Mouse (Mus musculus): ENCODE measurements around the gene Stk32c. TPM values are rescaled to one million over a fixed set of nuclear protein-coding genes. Genes with fewer than 3 reads are reported as not detected.
A peak's percentile ranks its signal among the peaks of the same experiment; 100 is the strongest.

Gene Stk32c
- polyA plus RNA-seq, 1 experiment: 5.1 TPM

GRCm38 (mm10) chr7:139251881-139252301 lies 38.8 kb upstream of the Stk32c start:
- Histone ChIP-seq H3K4me1 (ENCODE audit: control insufficient read depth, insufficient read depth, low read length) (peaks cover 21% of the 10 kb centered on the region), H3K27me3 (ENCODE audit: control insufficient read depth, insufficient read depth, low read length) (no peaks in the 10 kb centered on the region), H3K36me3 (ENCODE audit: control insufficient read depth, insufficient read depth, low read length) (no peaks in the 10 kb centered on the region), H3K4me3 (ENCODE audit: control insufficient read depth, low read depth, low read length) (peak overlapping the region; percentile 90), H3K27ac (ENCODE audit: control insufficient read depth, insufficient read depth, low read depth, low read length) (no peak overlapping the region)
- TF ChIP-seq POLR2A (IDR thresholded peaks at IDR 0.05; ENCODE audit: control insufficient read depth, low read depth, low read length) (no peak), CTCF (IDR thresholded peaks at IDR 0.05; ENCODE audit: control insufficient read depth, insufficient read depth, insufficient replicate concordance, low read depth, low read length) (no peak)

- Histone ChIP-seq H3K36me3 (ENCODE audit: control insufficient read depth, insufficient read depth, low read length) (no peaks in the 10 kb centered on the region), H3K4me3 (ENCODE audit: control insufficient read depth, low read depth, low read length) (peak overlapping the region; percentile 90), H3K27me3 (ENCODE audit: control insufficient read depth, insufficient read depth, low read length) (no peaks in the 10 kb centered on the region), H3K27ac (ENCODE audit: control insufficient read depth, insufficient read depth, low read depth, low read length) (peak overlapping the region; percentile 59), H3K4me1 (ENCODE audit: control insufficient read depth, insufficient read depth, low read length) (peaks cover 17% of the 10 kb centered on the region)
- no peak for TF ChIP-seq CTCF (IDR thresholded peaks at IDR 0.05; ENCODE audit: control insufficient read depth, insufficient read depth, insufficient replicate concordance, low read depth, low read length)
- no peak for TF ChIP-seq POLR2A (IDR thresholded peaks at IDR 0.05; ENCODE audit: control insufficient read depth, low read depth, low read length)
Measured at GRCm38 (mm10) chr7:139249406-139250210, 36.5 kb upstream of the Stk32c start.

GRCm38 (mm10) chr7:139248615-139249405 lies 35.7 kb upstream of the Stk32c start:
- TF ChIP-seq CTCF (IDR thresholded peaks at IDR 0.05; ENCODE audit: control insufficient read depth, insufficient read depth, insufficient replicate concordance, low read depth, low read length) (no peak), POLR2A (IDR thresholded peaks at IDR 0.05; ENCODE audit: control insufficient read depth, low read depth, low read length) (no peak)
- peaks cover 17% of the 10 kb centered on the region for H3K4me1 ChIP-seq (ENCODE audit: control insufficient read depth, insufficient read depth, low read length)
- H3K27me3 ChIP-seq (ENCODE audit: control insufficient read depth, insufficient read depth, low read length): no peaks in the 10 kb centered on the region
- no peaks in the 10 kb centered on the region for H3K36me3 ChIP-seq (ENCODE audit: control insufficient read depth, insufficient read depth, low read length)
- H3K4me3 ChIP-seq (ENCODE audit: control insufficient read depth, low read depth, low read length): peak overlapping the region; percentile 90
- peak overlapping the region; percentile 59 for H3K27ac ChIP-seq (ENCODE audit: control insufficient read depth, insufficient read depth, low read depth, low read length)

DNA sequence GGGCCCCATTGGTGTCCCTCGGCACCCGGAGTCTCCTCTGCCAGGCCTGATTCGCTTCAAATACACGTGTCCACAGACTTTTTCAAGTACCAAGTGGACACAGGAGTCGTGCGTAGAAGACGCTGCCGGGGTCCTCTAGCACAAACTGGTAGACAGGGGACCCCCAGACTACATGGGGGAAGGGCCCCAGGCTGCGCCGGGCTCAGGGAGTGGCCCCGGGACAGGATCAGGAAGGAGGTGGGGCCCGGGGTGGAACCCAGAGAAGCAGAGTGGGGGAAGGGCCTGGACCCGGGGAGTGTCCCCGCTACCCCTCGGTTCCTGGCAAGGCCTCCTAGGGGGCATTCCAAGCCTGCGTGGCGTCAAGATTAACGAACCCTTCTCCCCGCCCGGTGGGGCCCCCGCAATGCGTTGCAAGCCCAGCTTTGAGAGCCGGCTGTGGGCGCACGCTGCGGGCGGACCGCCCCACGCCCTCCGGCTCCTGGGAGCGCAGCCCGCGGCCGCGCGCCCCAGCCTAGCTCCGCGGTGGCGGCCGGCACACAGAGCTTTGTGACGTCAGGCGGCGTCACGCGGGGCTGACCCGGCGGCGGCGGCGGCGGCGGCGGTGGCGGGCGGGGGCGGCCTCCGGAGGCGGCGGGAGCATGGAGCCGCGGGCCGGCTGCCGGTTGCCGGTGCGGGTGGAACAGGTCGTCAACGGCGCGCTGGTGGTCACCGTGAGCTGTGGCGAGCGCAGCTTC lies 34.9 kb upstream of the Stk32c start, which contains the start of gene Pwwp2b:
Pwwp2b (plus strand) TSS at position 602 of the 734 bp plus-strand sequence.
- no peaks in the 10 kb centered on the region for H3K36me3 ChIP-seq (ENCODE audit: control insufficient read depth, insufficient read depth, low read length)
- H3K4me3 ChIP-seq (ENCODE audit: control insufficient read depth, low read depth, low read length): peak within 1 kb of the TSS; percentile 90
- H3K27ac ChIP-seq (ENCODE audit: control insufficient read depth, insufficient read depth, low read depth, low read length): peak within 1 kb of the TSS; percentile 91
- peak; percentile 93 for TF ChIP-seq POLR2A (IDR thresholded peaks at IDR 0.05; ENCODE audit: control insufficient read depth, low read depth, low read length)
- TF ChIP-seq CTCF (IDR thresholded peaks at IDR 0.05; ENCODE audit: control insufficient read depth, insufficient read depth, insufficient replicate concordance, low read depth, low read length): no peak
- H3K27me3 ChIP-seq (ENCODE audit: control insufficient read depth, insufficient read depth, low read length): no peaks in the 10 kb centered on the region
- peaks cover 17% of the 10 kb centered on the region for H3K4me1 ChIP-seq (ENCODE audit: control insufficient read depth, insufficient read depth, low read length)

DNA sequence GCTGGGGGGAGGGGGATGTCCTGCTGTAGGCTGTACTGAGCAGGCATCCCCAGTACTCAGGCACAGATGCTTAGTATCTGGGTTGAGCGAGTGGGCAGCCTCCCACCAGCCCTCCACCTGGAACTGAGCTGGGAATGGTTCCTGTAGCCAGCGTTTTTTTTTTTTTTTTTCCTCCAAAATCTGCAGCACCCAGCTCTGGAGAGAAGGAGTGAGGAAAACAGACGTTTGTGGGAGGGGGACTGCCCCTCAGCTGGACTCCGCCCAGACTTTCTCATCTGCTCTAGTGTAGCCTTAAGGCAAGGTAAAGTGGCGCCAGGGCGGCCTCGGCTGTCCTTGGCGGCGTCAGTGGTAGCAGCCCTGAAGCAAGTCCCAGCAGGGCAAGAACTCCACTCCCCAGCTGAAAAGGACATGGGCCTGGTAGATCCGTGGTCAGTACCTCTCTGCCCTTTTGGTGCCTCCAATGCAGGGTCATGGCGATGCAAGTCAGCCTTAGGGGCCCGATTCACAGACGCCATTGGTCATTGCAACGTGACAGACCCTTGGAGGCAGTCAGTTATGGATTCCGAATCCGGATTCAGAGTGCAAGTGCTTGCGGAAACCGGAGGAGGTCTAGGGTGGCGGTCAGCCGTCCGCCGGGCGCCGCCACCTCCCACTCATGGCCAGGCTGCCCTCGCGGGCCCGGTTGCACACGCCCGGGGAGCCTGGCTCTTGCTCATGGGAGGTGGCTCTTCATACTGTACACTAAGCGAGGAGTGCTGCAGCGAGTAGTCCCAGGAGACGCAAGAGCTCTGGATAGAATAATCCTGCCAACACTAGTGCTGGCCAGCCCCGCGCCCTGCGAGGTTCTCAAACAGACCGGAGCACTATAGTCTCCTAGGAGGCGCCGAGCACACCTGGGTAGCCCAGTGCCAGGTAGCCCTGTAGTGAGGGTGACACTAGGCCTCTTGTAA lies 34.1 kb upstream of the Stk32c start:
- Histone ChIP-seq H3K4me3 (ENCODE audit: control insufficient read depth, low read depth, low read length) (peak overlapping the region; percentile 90), H3K4me1 (ENCODE audit: control insufficient read depth, insufficient read depth, low read length) (peaks cover 17% of the 10 kb centered on the region), H3K36me3 (ENCODE audit: control insufficient read depth, insufficient read depth, low read length) (no peaks in the 10 kb centered on the region), H3K27ac (ENCODE audit: control insufficient read depth, insufficient read depth, low read depth, low read length) (peak overlapping the region; percentile 91), H3K27me3 (ENCODE audit: control insufficient read depth, insufficient read depth, low read length) (no peaks in the 10 kb centered on the region)
- TF ChIP-seq CTCF (IDR thresholded peaks at IDR 0.05; ENCODE audit: control insufficient read depth, insufficient read depth, insufficient replicate concordance, low read depth, low read length): no peak
- no peak; the same call in 1 of the 2 replicates for TF ChIP-seq POLR2A (IDR thresholded peaks at IDR 0.05; ENCODE audit: control insufficient read depth, low read depth, low read length)

DNA sequence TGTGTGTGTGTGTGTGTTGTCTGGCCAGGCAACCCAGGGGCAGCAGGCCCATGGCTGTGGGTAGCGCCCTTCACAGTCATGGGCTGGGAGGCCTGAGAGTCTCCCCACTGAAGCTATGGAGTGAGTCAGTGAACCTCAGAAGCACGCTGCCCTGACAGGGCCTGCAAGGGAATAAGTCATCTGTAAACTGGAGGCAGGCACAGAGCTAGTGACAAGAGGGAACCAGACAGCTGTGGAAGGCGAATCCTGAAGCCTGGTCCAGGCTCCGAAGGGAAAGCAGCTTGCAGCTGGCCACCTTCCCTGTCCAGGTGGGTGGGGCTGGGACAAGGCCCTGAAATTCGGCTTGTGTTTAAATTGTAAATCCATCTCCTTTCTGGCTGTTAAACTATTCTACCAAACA lies 33.0 kb upstream of the Stk32c start:
- no peak overlapping the region for H3K27ac ChIP-seq (ENCODE audit: control insufficient read depth, insufficient read depth, low read depth, low read length)
- H3K4me1 ChIP-seq (ENCODE audit: control insufficient read depth, insufficient read depth, low read length): peaks cover 13% of the 10 kb centered on the region
- no peak for TF ChIP-seq CTCF (IDR thresholded peaks at IDR 0.05; ENCODE audit: control insufficient read depth, insufficient read depth, insufficient replicate concordance, low read depth, low read length)
- no peak for TF ChIP-seq POLR2A (IDR thresholded peaks at IDR 0.05; ENCODE audit: control insufficient read depth, low read depth, low read length)
- no peaks in the 10 kb centered on the region for H3K27me3 ChIP-seq (ENCODE audit: control insufficient read depth, insufficient read depth, low read length)
- H3K36me3 ChIP-seq (ENCODE audit: control insufficient read depth, insufficient read depth, low read length): no peaks in the 10 kb centered on the region
- H3K4me3 ChIP-seq (ENCODE audit: control insufficient read depth, low read depth, low read length): peak overlapping the region; percentile 90
